Mouse (Mus musculus) embryonic facial prominence, embryonic 15.5 days (tissue): ENCODE results near the gene Upf2. TPM values are rescaled to one million over a fixed set of nuclear protein-coding genes. Genes with fewer than 3 reads are reported as not detected.
"Not testable (repeated sequence)": the region's sequence is repeated elsewhere in the genome, so short reads cannot be mapped to it uniquely, and the experiment has no call there.

Experiments
- ATAC-seq: fragments of 200-750 bp; cut with Nextera tagmentation; 2 replicates; pipeline ENCODE4 v1.8.0; 2017; ENCODE audit warnings: low read depth, moderate TSS enrichment; ENCODE audit not compliant: insufficient number of reproducible peaks, low FRiP score, low TSS enrichment
- H3K27ac ChIP-seq: fragments of 300-500 bp; sonication (generic); replicated peaks from 2 replicates; pipeline ENCODE4 v1.5.1; 2015; ENCODE audit warnings: mild to moderate bottlenecking, inconsistent platforms
- H3K27me3 ChIP-seq: fragments of 300-500 bp; sonication (generic); 2 replicates; pipeline ENCODE4 v1.6.1; 2015; ENCODE audit warnings: inconsistent platforms
- H3K36me3 ChIP-seq: fragments of 300-500 bp; sonication (generic); 2 replicates; pipeline ENCODE4 v1.6.1; 2015; ENCODE audit warnings: mild to moderate bottlenecking, inconsistent platforms
- H3K4me1 ChIP-seq: fragments of 300-500 bp; sonication (generic); 2 replicates; pipeline ENCODE4 v1.6.1; 2015; ENCODE audit warnings: inconsistent platforms
- H3K4me2 ChIP-seq: fragments of 300-500 bp; sonication (generic); replicated peaks from 2 replicates; pipeline ENCODE4 v1.6.1; 2015; ENCODE audit warnings: mild to moderate bottlenecking, inconsistent platforms
- H3K4me3 ChIP-seq: fragments of 300-500 bp; sonication (generic); replicated peaks from 2 replicates; pipeline ENCODE4 v1.5.1; 2015; ENCODE audit warnings: mild to moderate bottlenecking, inconsistent platforms
- H3K9ac ChIP-seq: fragments of 300-500 bp; sonication (generic); 2 replicates; pipeline ENCODE4 v1.6.1; 2015; ENCODE audit warnings: inconsistent platforms
- H3K9me3 ChIP-seq: fragments of 300-500 bp; sonication (generic); replicated peaks from 2 replicates; pipeline ENCODE4 v1.6.1; 2016; ENCODE audit warnings: inconsistent platforms
- WGBS: fragments of 180-500 bp; shearing (Covaris S2); methylation state at CpG from one replicate; pipeline ENCODE4 v1.1.7; 2015; 5-methylcytosine and 5-hydroxymethylcytosine counted together
- polyA plus RNA-seq: library from polyadenylated mRNA; unstranded; fragments of >200 nt; fragmentation: Nextera tagmentation; extraction: Ambion mirVana; gene quantifications from 2 replicates; pipeline ENCODE4 v1.2.1, GENCODE M21; 2015

Gene Upf2
- polyA plus RNA-seq, 1 experiment from 2014 or later, result 10.0 TPM

- Histone ChIP-seq H3K4me3 (no peak overlapping the region), H3K9me3 (no peaks in the 10 kb centered on the region), H3K4me1 (peaks cover 5% of the 10 kb centered on the region), H3K4me2 (no peak overlapping the region), H3K27me3 (no peaks in the 10 kb centered on the region), H3K36me3 (no peaks in the 10 kb centered on the region), H3K9ac (no peak overlapping the region), H3K27ac (no peak overlapping the region)
- WGBS, result 53% methylated on average over 11 of the region's 11 CpGs
- ATAC-seq, result no peak
Measured at GRCm38 (mm10) chr2:6071598-6072440, 120.5 kb downstream of the Upf2 start.

GRCm38 (mm10) chr2:6072685-6073260 is 121.5 kb downstream of the Upf2 start:
- Histone ChIP-seq H3K36me3 (no peaks in the 10 kb centered on the region), H3K27me3 (no peaks in the 10 kb centered on the region), H3K4me1 (peaks cover 11% of the 10 kb centered on the region), H3K4me3 (no peak overlapping the region), H3K27ac (no peak overlapping the region), H3K4me2 (no peak overlapping the region), H3K9ac (no peak overlapping the region), H3K9me3 (no peaks in the 10 kb centered on the region)
- 74% methylated on average over 7 of the region's 7 CpGs for WGBS
- ATAC-seq, result no peak

GRCm38 (mm10) chr2:6074891-6075529 is 123.7 kb downstream of the Upf2 start:
- ATAC-seq, result no peak
- Histone ChIP-seq H3K9me3 (no peaks in the 10 kb centered on the region), H3K4me3 (no peak overlapping the region), H3K4me1 (peaks cover 11% of the 10 kb centered on the region), H3K9ac (no peak overlapping the region), H3K36me3 (no peaks in the 10 kb centered on the region), H3K27ac (0 out of 2 replicates have a peak overlapping the region, but pooled peaks have one; percentile 29), H3K27me3 (no peaks in the 10 kb centered on the region), H3K4me2 (no peak overlapping the region)
- 40% methylated on average over 10 of the region's 10 CpGs for WGBS

GRCm38 (mm10) chr2:6075530-6075896 is 124.2 kb downstream of the Upf2 start:
- peaks cover 11% of the 10 kb centered on the region for H3K4me1 ChIP-seq
- H3K9me3 ChIP-seq, result no peaks in the 10 kb centered on the region
- H3K4me3 ChIP-seq, result no peak overlapping the region
- WGBS, result 26% methylated on average over 1 of the region's 1 CpGs
- H3K27ac ChIP-seq, result no peak overlapping the region
- no peak overlapping the region for H3K9ac ChIP-seq
- H3K4me2 ChIP-seq, result no peak overlapping the region
- no peaks in the 10 kb centered on the region for H3K36me3 ChIP-seq
- H3K27me3 ChIP-seq, result no peaks in the 10 kb centered on the region
- ATAC-seq, result no peak

- H3K9me3 ChIP-seq, result no peaks in the 10 kb centered on the region
- WGBS, result 86% methylated on average over 1 of the region's 1 CpGs
- H3K4me2 ChIP-seq, result no peak overlapping the region
- H3K27ac ChIP-seq, result peak overlapping the region; percentile 22
- peaks cover 12% of the 10 kb centered on the region for H3K4me1 ChIP-seq
- no peak overlapping the region for H3K4me3 ChIP-seq
- no peaks in the 10 kb centered on the region for H3K27me3 ChIP-seq
- ATAC-seq, result no peak
- no peaks in the 10 kb centered on the region for H3K36me3 ChIP-seq
- H3K9ac ChIP-seq, result no peak overlapping the region
Measured at GRCm38 (mm10) chr2:6080037-6080436, 128.8 kb downstream of the Upf2 start.

GRCm38 (mm10) chr2:6081108-6081507 is 129.8 kb downstream of the Upf2 start:
- H3K4me3 ChIP-seq, result no peak overlapping the region
- no peak for ATAC-seq
- peaks cover 15% of the 10 kb centered on the region for H3K4me1 ChIP-seq
- WGBS, result 51% methylated on average over 8 of the region's 8 CpGs
- no peak overlapping the region for H3K4me2 ChIP-seq
- no peak overlapping the region for H3K9ac ChIP-seq
- H3K27ac ChIP-seq, result peak overlapping the region; percentile 22; the same call in 1 of the 2 replicates
- H3K27me3 ChIP-seq, result no peaks in the 10 kb centered on the region
- H3K36me3 ChIP-seq, result no peaks in the 10 kb centered on the region
- no peaks in the 10 kb centered on the region for H3K9me3 ChIP-seq

GRCm38 (mm10) chr2:6082615-6083014 is 131.3 kb downstream of the Upf2 start:
- ATAC-seq, result no peak
- Histone ChIP-seq H3K4me1 (peaks cover 26% of the 10 kb centered on the region), H3K9ac (no peak overlapping the region), H3K27ac (peak overlapping the region; percentile 39; the same call in 1 of the 2 replicates), H3K4me3 (no peak overlapping the region), H3K36me3 (no peaks in the 10 kb centered on the region), H3K9me3 (no peaks in the 10 kb centered on the region), H3K4me2 (no peak overlapping the region), H3K27me3 (no peaks in the 10 kb centered on the region)
- 65% methylated on average over 6 of the region's 6 CpGs for WGBS

- no peak overlapping the region for H3K9ac ChIP-seq
- no peaks in the 10 kb centered on the region for H3K9me3 ChIP-seq
- no peak overlapping the region for H3K27ac ChIP-seq
- H3K36me3 ChIP-seq, result no peaks in the 10 kb centered on the region
- H3K27me3 ChIP-seq, result no peaks in the 10 kb centered on the region
- H3K4me2 ChIP-seq, result no peak overlapping the region
- no peak overlapping the region for H3K4me3 ChIP-seq
- no peak for ATAC-seq
- WGBS, result 100% methylated on average over 1 of the region's 1 CpGs
- H3K4me1 ChIP-seq, result peaks cover 24% of the 10 kb centered on the region
Measured at GRCm38 (mm10) chr2:6083696-6084095, 132.4 kb downstream of the Upf2 start.

- H3K4me3 ChIP-seq, result no peak overlapping the region
- no peaks in the 10 kb centered on the region for H3K27me3 ChIP-seq
- H3K27ac ChIP-seq, result no peak overlapping the region
- 60% methylated on average over 19 of the region's 19 CpGs for WGBS
- no peaks in the 10 kb centered on the region for H3K9me3 ChIP-seq
- 0 out of 2 replicates have a peak, but pooled peaks have one; percentile 44 for ATAC-seq
- H3K4me1 ChIP-seq, result peaks cover 24% of the 10 kb centered on the region
- no peak overlapping the region for H3K9ac ChIP-seq
- no peak overlapping the region for H3K4me2 ChIP-seq
- H3K36me3 ChIP-seq, result no peaks in the 10 kb centered on the region
Measured at GRCm38 (mm10) chr2:6085622-6086530, 134.6 kb downstream of the Upf2 start.

GRCm38 (mm10) chr2:6087151-6087550 is 135.9 kb downstream of the Upf2 start:
- H3K36me3 ChIP-seq, result no peaks in the 10 kb centered on the region
- H3K9ac ChIP-seq, result no peak overlapping the region
- peaks cover 24% of the 10 kb centered on the region for H3K4me1 ChIP-seq
- no peak for ATAC-seq
- H3K27ac ChIP-seq, result no peak overlapping the region
- no peak overlapping the region for H3K4me3 ChIP-seq
- WGBS, result 91% methylated on average over 5 of the region's 5 CpGs
- no peaks in the 10 kb centered on the region for H3K27me3 ChIP-seq
- no peak overlapping the region for H3K4me2 ChIP-seq
- no peaks in the 10 kb centered on the region for H3K9me3 ChIP-seq

- H3K27me3 ChIP-seq, H3K27ac ChIP-seq, H3K9me3 ChIP-seq, H3K36me3 ChIP-seq, H3K9ac ChIP-seq, H3K4me2 ChIP-seq, ATAC-seq, H3K4me3 ChIP-seq: not testable (repeated sequence)
- 80% methylated on average over 16 of the region's 16 CpGs for WGBS
- peaks cover 20% of the 10 kb centered on the region for H3K4me1 ChIP-seq
Measured at GRCm38 (mm10) chr2:6089941-6090340, 138.7 kb downstream of the Upf2 start.
